Comparison of ENCODE assay signal across 8 mouse cellular contexts in the genomic region with DNA sequence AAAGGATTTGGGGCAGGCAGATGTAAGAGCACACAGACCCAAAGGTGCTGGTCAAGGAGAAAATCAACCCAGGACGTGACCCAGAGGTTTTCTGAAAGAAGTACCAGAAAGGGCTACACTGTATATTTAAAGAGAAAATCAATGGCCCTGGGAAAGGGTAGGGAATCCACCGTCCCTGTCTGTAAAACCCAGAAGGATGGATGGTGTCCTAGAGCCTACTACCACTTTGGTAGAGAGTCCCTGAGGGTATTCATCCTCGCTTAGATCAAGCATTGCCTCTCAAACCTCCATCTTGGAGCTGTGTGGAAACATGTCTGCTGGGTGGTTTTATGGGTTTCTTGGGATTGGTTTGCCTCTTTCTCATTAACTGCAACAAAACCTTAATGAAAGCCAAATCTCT. TPM values are rescaled to one million over a fixed set of nuclear protein-coding genes. Genes with fewer than 3 reads are reported as not detected.
DNase-seq lines count a peak whose midpoint lies in the region; ATAC-seq lines count a peak whose summit lies in the region.

No protein-coding gene starts in this region.

- no peak for ATAC-seq in liver, embryonic 13.5 days (ENCODE audit: low read depth)

- H3K36me3 ChIP-seq in liver, embryonic 13.5 days: no peaks in the 10 kb centered on the region

- WGBS in liver, embryonic 13.5 days (ENCODE audit: insufficient replicate concordance): 47% methylated on average over 3 of the region's 3 CpGs

- no peak overlapping the region for H3K27ac ChIP-seq in liver, embryonic 13.5 days

- H3K9me3 ChIP-seq in liver, embryonic 13.5 days (replicated peaks): no peaks in the 10 kb centered on the region

- peak overlapping the region; percentile 96 for H3K4me2 ChIP-seq in liver, embryonic 13.5 days

- H3K9ac ChIP-seq in liver, embryonic 13.5 days: peak overlapping the region; percentile 77

- DNase-seq in cerebellum, postnatal 10 days: peak; percentile 16 to 53
- DNase-seq in cerebellum, adult 9-11 months: no peak
- DNase-seq in thymus, postnatal 25 days: peak; percentile 31
- no peak for DNase-seq in thymus, postnatal 36 days
- DNase-seq in liver, embryonic 13.5 days: no peak
- DNase-seq in urinary bladder, adult 2 months (ENCODE audit: low spot score): no peak
- DNase-seq in urinary bladder, postnatal 14 days (ENCODE audit: low spot score): no peak
- DNase-seq in kidney, adult 18-20 months: no peak

- H3K4me1 ChIP-seq in liver, embryonic 13.5 days (replicated peaks): peaks cover 36% of the 10 kb centered on the region

- H3K27me3 ChIP-seq in liver, embryonic 13.5 days: no peaks in the 10 kb centered on the region

- peak overlapping the region; percentile 81 for H3K4me3 ChIP-seq in liver, embryonic 13.5 days (replicated peaks)

RNA-seq across cellular contexts. Expression of a gene that starts 1.0 kb away (rescaled TPM):
- polyA plus RNA-seq in liver, embryonic 13.5 days (2015; fragmentation: Nextera tagmentation; extraction: Ambion mirVana): 9.1 and 9.2 TPM in 2 replicates
- 22.0 and 22.7 TPM in 2 replicates for polyA plus RNA-seq in urinary bladder, adult 2 months (2012; rRNA removed)

RNA-seq across cellular contexts. Expression of a gene that starts 1.1 kb away (rescaled TPM):
- polyA plus RNA-seq in liver, embryonic 13.5 days (2015; fragmentation: Nextera tagmentation; extraction: Ambion mirVana): 16.8 and 18.1 TPM in 2 replicates
- polyA plus RNA-seq in urinary bladder, adult 2 months (2012; rRNA removed): 20.9 and 23.7 TPM in 2 replicates

RNA-seq across cellular contexts. Expression of a gene that starts 45.4 kb away (rescaled TPM):
- polyA plus RNA-seq in liver, embryonic 13.5 days (2015; fragmentation: Nextera tagmentation; extraction: Ambion mirVana): not detected in 2 replicates
- 0.12 and 0.21 TPM in 2 replicates for polyA plus RNA-seq in urinary bladder, adult 2 months (2012; rRNA removed)

RNA-seq across cellular contexts. Expression of a gene that starts 52.6 kb away (rescaled TPM):
- not detected in 2 replicates for polyA plus RNA-seq in liver, embryonic 13.5 days (2015; fragmentation: Nextera tagmentation; extraction: Ambion mirVana)
- not detected in 2 replicates for polyA plus RNA-seq in urinary bladder, adult 2 months (2012; rRNA removed)

RNA-seq across cellular contexts. Expression of a gene that starts 59.7 kb away (rescaled TPM):
- polyA plus RNA-seq in liver, embryonic 13.5 days (2015; fragmentation: Nextera tagmentation; extraction: Ambion mirVana): 28.1 and 28.7 TPM in 2 replicates
- 50.4 and 60.1 TPM in 2 replicates for polyA plus RNA-seq in urinary bladder, adult 2 months (2012; rRNA removed)

Comparison
In these comparisons a context has a peak if more than half of its experiments do, and no peak if none do; other contexts are left out.
1. DNase-seq: peak in cerebellum, postnatal 10 days (2 of 2) and thymus, postnatal 25 days (single experiment); none in cerebellum, adult 9-11 months (single experiment), thymus, postnatal 36 days (0 of 2), liver, embryonic 13.5 days (single experiment), urinary bladder, adult 2 months (single experiment), urinary bladder, postnatal 14 days (single experiment) and kidney, adult 18-20 months (single experiment).